Mouse (Mus musculus): ENCODE results near the gene Nptx2. TPM values are rescaled to one million over a fixed set of nuclear protein-coding genes. Genes with fewer than 3 reads are reported as not detected.

Nptx2 gene
- polyA plus RNA-seq, 1 experiment, result not detected

DNA sequence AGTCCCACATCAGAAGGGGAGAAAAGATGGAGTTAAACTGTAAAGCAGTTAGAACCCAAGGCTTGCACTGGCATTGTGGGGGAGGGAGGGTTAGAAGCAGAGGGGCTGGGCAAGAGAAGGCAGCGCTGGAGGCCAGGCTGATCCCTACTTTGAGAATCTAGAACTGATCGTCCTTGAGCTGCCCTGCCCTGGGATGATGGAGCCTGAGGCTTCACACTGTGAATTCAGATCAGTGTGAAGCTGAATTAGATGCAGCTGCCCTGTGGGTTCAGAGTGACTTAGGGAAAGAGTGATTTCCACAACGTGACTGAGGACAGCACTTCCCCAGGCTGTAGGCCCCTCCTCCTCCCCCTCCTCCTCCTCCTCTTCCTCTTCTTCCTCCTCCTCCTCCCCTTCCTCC is 25.6 kb upstream of the Nptx2 start:
- Histone ChIP-seq H3K9me3 (ENCODE audit: control insufficient read depth, low read length) (peaks cover 12% of the 10 kb centered on the region), H3K27me3 (ENCODE audit: control insufficient read depth) (no peaks in the 10 kb centered on the region), H3K4me3 (replicated peaks) (no peak overlapping the region)

DNA sequence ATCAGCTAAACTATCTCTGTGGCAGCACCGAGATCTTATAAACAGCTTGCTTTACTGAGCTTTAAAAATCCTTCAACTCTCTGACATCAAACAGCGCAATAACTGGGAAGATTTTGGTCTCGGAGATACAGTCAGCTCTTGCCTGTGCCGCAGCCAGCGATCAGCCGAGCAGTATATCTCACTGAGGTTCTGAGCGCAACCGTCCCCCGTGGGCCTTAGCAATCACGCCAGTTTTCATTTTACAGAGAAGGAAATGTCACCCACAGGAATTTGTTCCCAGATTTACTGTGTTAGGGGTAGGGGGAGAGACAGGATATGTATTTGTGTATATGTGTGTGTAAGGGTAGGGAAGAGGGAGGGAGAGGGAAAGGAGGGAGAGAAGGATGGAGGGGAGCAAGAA is 20.9 kb upstream of the Nptx2 start:
- Histone ChIP-seq H3K4me1 (ENCODE audit: control insufficient read depth) (no peaks in the 10 kb centered on the region), H3K36me3 (ENCODE audit: control insufficient read depth) (no peaks in the 10 kb centered on the region), H3K9me3 (ENCODE audit: control insufficient read depth, low read length) (peaks cover 6% of the 10 kb centered on the region), H3K4me3 (replicated peaks) (no peak overlapping the region), H3K27me3 (ENCODE audit: control insufficient read depth) (no peaks in the 10 kb centered on the region)
- TF ChIP-seq GATA1 (IDR thresholded peaks at IDR 0.05; ENCODE audit: low read length) (no peak), TAL1 (IDR thresholded peaks at IDR 0.05; ENCODE audit: low read length) (no peak)

More for the DNA sequence above, 25.6 kb upstream of the Nptx2 start:
- Histone ChIP-seq H3K4me1 (ENCODE audit: control insufficient read depth) (no peaks in the 10 kb centered on the region), H3K36me3 (ENCODE audit: control insufficient read depth) (no peaks in the 10 kb centered on the region)
- TF ChIP-seq TAL1 (IDR thresholded peaks at IDR 0.05; ENCODE audit: low read length) (no peak), GATA1 (IDR thresholded peaks at IDR 0.05; ENCODE audit: low read length) (no peak)

DNA sequence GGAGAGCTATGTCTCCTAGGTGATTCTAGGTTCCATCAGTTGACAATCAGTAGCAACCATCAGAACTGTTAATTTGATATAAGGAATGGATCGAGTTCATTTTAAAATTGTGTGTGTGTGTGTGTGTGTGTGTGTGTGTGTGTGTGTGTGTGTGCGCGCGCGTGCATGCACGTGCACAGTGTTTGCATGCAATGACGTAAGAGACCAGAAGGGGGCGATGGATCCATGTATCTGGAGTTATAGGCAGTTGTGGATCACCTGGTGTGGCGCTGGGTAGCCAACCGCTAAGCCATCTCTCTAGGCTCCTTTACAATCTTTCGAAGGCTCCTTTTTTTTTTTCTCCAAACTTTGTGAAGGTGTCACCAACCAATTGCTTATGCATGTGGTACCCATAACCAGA is 16.6 kb upstream of the Nptx2 start:
- Histone ChIP-seq H3K36me3 (ENCODE audit: control insufficient read depth) (no peaks in the 10 kb centered on the region), H3K4me3 (replicated peaks) (no peak overlapping the region), H3K4me1 (ENCODE audit: control insufficient read depth) (no peaks in the 10 kb centered on the region), H3K27me3 (ENCODE audit: control insufficient read depth) (no peaks in the 10 kb centered on the region), H3K9me3 (ENCODE audit: control insufficient read depth, low read length) (peaks cover 23% of the 10 kb centered on the region)
- no peak for TF ChIP-seq GATA1 (IDR thresholded peaks at IDR 0.05; ENCODE audit: low read length)
- no peak for TF ChIP-seq TAL1 (IDR thresholded peaks at IDR 0.05; ENCODE audit: low read length)

DNA sequence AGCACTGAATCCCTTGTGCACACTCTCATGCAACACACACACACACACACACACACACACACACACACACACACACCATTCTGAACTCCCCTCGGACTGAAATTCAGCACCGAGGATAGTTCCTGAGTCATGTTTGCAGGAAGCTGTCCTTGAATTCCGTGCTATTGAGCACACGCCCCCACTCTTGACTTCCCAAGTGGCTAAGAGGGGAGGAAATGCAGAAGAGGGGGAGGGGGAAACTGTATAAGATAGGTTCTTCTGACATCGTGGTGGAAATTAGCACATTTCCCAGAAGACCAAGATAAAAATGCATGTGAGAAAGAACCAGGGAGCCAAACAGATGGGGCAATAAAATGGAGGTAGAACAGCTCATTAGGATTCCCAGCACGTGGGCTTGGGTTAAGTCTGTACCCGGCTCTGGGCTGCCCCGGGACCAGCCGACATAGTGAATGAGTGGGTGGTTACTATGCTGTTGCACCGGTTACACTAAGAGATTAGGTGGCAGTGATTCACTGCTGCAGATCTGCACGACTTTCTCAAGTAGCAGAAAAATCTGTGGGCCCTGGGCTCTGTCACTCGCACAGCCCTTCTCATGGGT is 2.9 kb upstream of the Nptx2 start:
- Histone ChIP-seq H3K36me3 (ENCODE audit: control insufficient read depth) (no peaks in the 10 kb centered on the region), H3K4me3 (replicated peaks) (no peak overlapping the region), H3K27me3 (ENCODE audit: control insufficient read depth) (peaks cover 28% of the 10 kb centered on the region), H3K4me1 (ENCODE audit: control insufficient read depth) (peaks cover 4% of the 10 kb centered on the region), H3K9me3 (ENCODE audit: control insufficient read depth, low read length) (peaks cover 14% of the 10 kb centered on the region)
- TF ChIP-seq TAL1 (IDR thresholded peaks at IDR 0.05; ENCODE audit: low read length), result no peak
- TF ChIP-seq GATA1 (IDR thresholded peaks at IDR 0.05; ENCODE audit: low read length), result no peak

DNA sequence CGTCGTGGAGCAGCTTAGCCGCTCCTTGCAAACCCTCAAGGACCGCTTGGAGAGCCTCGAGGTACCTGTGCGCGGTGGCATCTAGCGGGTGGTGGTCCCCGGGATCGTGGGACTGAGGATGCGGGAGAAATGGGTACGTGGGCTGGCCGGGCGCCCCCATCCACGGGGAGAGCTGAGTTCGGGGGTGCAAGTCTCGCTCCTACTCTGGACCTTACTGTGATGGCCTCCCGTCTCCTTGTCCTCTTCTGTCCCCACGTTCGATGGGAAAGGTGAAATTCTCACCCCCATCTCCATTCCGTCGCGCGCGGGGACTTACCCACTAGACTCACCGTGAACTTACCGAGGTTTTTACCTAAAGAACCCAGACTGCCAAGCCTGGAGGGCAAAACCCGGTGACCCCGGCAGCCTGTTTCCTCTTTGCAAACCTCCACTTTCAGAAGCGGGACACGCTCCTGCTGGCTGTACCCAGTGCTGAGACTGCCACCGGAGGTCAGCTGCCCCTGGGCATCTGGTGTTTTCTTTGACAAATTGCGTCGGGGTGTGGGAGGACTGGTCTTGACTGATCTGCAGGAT is 807 bp downstream of the Nptx2 start:
- H3K27me3 ChIP-seq (ENCODE audit: control insufficient read depth), result peaks cover 39% of the 10 kb centered on the region

DNA sequence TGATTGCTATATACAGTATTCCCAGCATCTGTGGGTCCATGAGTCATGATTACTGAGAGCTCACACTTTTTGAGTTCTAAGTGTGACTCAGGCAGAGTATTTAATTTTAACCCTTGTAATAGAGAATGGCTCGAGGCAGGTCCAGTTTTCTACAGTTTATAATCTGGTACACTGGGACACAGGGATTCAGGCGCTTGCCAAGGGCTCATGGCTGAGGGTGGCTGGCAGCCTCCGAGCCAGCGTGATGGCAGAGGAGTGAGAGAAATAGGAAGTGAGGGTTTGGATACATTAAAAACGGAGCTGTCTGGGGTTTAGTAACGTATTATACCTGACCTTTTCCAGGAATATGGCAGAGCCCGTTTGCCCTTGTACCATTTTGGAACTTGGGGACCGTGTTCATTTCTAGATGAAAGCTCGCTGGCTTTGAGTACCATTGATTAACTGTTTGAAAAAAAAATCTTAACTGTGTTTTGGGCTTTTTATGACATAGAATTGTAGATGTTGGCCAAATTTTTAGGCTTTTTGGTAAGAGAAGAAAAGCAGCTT is 1.7 kb downstream of the Nptx2 start:
- no peak for TF ChIP-seq TAL1 (IDR thresholded peaks at IDR 0.05; ENCODE audit: low read length)
- no peak for TF ChIP-seq GATA1 (IDR thresholded peaks at IDR 0.05; ENCODE audit: low read length)
- Histone ChIP-seq H3K4me1 (ENCODE audit: control insufficient read depth) (peaks cover 4% of the 10 kb centered on the region), H3K9me3 (ENCODE audit: control insufficient read depth, low read length) (peaks cover 11% of the 10 kb centered on the region), H3K36me3 (ENCODE audit: control insufficient read depth) (no peaks in the 10 kb centered on the region), H3K27me3 (ENCODE audit: control insufficient read depth) (peaks cover 39% of the 10 kb centered on the region), H3K4me3 (replicated peaks) (no peak overlapping the region)

More for the DNA sequence above, 807 bp downstream of the Nptx2 start:
- Histone ChIP-seq H3K4me1 (ENCODE audit: control insufficient read depth) (peaks cover 4% of the 10 kb centered on the region), H3K9me3 (ENCODE audit: control insufficient read depth, low read length) (peaks cover 11% of the 10 kb centered on the region), H3K36me3 (ENCODE audit: control insufficient read depth) (no peaks in the 10 kb centered on the region), H3K4me3 (replicated peaks) (no peak overlapping the region)
- TF ChIP-seq GATA1 (IDR thresholded peaks at IDR 0.05; ENCODE audit: low read length) (no peak), TAL1 (IDR thresholded peaks at IDR 0.05; ENCODE audit: low read length) (no peak)

DNA sequence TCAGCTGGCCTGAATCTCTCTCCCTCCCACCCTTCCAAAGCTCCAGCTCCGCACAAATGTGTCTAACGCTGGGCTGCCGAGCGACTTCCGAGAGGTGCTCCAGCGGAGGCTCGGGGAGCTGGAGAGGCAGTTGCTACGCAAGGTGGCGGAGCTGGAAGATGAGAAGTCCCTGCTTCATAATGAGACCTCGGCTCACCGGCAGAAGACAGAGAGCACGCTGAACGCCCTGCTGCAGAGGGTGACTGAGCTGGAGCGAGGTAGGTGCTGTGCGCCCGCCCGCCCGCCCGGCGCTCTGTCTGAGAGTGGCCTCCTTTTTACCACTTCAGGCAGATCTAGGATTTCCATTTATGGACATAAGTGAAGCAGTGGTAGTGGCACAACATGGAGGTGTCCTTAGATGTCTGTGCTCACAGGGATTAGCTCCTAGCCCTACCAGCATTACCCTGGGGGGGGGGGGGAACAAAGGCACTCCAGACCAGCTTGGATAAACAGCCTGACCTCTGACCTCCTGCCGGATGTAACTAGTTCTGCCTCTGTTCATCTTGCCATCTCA is 2.5 kb downstream of the Nptx2 start:
- no peak overlapping the region for H3K4me3 ChIP-seq (replicated peaks)
- H3K4me1 ChIP-seq (ENCODE audit: control insufficient read depth), result peaks cover 4% of the 10 kb centered on the region
- TF ChIP-seq GATA1 (IDR thresholded peaks at IDR 0.05; ENCODE audit: low read length), result no peak
- TF ChIP-seq TAL1 (IDR thresholded peaks at IDR 0.05; ENCODE audit: low read length), result no peak
- H3K9me3 ChIP-seq (ENCODE audit: control insufficient read depth, low read length), result peaks cover 11% of the 10 kb centered on the region
- peaks cover 39% of the 10 kb centered on the region for H3K27me3 ChIP-seq (ENCODE audit: control insufficient read depth)
- no peaks in the 10 kb centered on the region for H3K36me3 ChIP-seq (ENCODE audit: control insufficient read depth)

DNA sequence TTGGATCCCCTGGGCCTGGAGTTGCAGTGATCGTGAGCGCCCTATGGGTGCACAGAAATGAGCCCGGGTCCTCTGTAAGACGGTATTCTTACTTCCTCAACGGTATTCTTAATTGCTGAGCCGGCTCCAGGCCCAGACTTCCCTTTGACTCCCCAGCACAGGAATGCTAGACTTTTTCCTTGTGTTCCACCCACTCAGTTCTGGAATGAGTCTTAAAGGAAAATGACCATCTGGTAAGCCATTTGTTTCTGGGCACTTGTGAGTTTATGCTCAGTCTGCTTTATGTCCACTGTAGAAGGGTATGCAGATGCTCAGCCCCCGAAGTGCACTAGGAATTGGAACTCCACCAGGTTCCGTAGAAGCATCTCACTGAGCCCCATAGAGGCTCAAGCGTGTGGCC is 4.3 kb downstream of the Nptx2 start:
- no peak overlapping the region for H3K4me3 ChIP-seq (replicated peaks)
- H3K4me1 ChIP-seq (ENCODE audit: control insufficient read depth), result peaks cover 4% of the 10 kb centered on the region
- TF ChIP-seq GATA1 (IDR thresholded peaks at IDR 0.05; ENCODE audit: low read length) (no peak), TAL1 (IDR thresholded peaks at IDR 0.05; ENCODE audit: low read length) (no peak)
- H3K36me3 ChIP-seq (ENCODE audit: control insufficient read depth), result no peaks in the 10 kb centered on the region
- peaks cover 13% of the 10 kb centered on the region for H3K9me3 ChIP-seq (ENCODE audit: control insufficient read depth, low read length)
- H3K27me3 ChIP-seq (ENCODE audit: control insufficient read depth), result peaks cover 37% of the 10 kb centered on the region

DNA sequence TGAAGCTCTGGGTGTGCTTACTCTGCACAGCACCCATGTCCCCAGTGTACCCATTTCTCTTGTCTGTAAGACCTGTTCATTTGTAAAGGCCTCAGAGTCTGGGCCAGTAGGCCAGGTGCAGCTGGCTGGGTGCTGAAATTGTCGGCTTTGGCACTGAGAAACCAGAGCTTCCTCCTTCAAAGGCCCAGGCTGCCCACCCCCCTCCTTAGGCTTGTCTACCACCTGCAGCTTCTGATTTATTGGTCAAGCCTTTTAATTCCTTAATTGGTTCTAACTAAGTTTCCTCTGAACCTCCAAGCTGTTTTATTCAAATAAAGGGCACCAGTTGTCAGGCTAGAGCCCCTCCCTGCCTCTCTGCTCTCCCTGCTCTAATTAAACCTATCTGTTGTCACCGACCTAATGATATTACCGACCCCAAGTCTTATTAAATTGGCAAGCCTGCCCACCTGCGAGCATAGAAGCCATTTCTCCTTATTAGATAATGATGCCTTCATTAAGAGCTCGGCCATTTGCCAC is 5.0 kb downstream of the Nptx2 start:
- H3K9me3 ChIP-seq (ENCODE audit: control insufficient read depth, low read length), result peaks cover 12% of the 10 kb centered on the region
- peaks cover 4% of the 10 kb centered on the region for H3K4me1 ChIP-seq (ENCODE audit: control insufficient read depth)
- no peaks in the 10 kb centered on the region for H3K36me3 ChIP-seq (ENCODE audit: control insufficient read depth)
- peaks cover 31% of the 10 kb centered on the region for H3K27me3 ChIP-seq (ENCODE audit: control insufficient read depth)
- TF ChIP-seq GATA1 (IDR thresholded peaks at IDR 0.05; ENCODE audit: low read length) (no peak), TAL1 (IDR thresholded peaks at IDR 0.05; ENCODE audit: low read length) (no peak)
- H3K4me3 ChIP-seq (replicated peaks), result no peak overlapping the region

Data from erythroblast, embryonic 14.5 days (primary cell).